Mouse (Mus musculus) right cerebral cortex, postnatal 14 days (tissue): ENCODE measurements around the gene Atox1.
"Not testable (repeated sequence)": the region's sequence is repeated elsewhere in the genome, so short reads cannot be mapped to it uniquely, and the experiment has no call there.

Experiments used
- DNase-seq: peaks from one replicate; pipeline ENCODE4 v3.0.0; 2022

The Atox1 gene

DNA sequence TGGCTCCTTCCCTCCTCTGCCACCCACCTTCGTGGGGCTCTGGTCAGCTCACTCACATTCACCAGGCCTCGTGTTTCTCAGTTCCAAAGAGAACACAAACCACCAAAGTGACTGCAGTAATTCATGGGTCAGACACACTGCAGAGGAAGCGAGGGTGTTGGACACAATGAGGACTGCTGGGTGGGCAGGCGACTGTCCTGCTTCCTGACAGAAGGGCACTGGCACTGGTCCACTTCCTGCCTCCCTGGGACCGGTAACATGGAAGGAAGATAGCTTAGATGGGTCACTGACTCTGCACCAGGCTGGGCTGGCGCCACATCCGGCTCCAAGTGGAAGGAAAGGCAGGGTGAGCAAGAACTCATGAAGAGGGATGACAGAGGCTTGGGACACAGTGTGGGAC is 11.5 kb downstream of the Atox1 start:
- no peak for DNase-seq

DNA sequence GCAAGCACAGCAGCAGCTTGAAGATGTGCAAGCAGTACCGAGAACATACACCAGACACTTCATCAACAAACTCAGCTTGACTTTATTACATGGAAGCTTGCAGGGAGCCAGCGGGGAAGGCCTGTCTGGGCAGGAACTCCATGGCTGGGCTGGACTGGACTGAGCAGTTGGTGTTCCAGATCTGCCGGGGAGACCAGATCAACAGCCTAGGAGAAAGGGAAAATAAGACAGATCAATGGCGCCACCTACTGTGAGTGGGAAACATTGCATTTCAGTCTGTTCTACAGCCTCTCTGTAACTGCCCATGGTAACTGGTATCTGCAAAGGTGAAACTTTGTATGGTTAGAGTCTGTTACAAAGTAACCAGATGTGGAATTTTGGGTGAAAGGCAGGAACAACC is 14.5 kb downstream of the Atox1 start:
- DNase-seq = peak; percentile 72

DNA sequence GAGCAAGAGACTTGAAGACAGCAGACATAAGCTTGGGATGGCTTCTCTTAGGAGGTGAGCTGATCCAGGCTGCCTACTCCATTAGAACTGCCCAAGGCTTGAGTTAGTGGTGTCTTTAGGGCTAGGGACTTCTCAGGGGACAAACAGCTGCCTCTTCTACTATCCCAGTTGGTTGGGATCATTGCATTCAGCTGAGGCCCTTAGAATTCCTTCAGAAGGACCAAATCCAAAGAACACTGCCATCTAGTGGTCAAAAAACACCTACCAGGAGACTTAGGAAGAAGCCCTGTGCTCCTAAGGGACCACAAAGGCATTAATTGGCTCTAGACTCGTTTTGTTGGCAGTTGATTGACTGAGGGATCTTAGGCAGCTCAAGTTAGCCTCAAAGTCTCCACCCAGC is 16.3 kb downstream of the Atox1 start:
- DNase-seq = no peak

DNA sequence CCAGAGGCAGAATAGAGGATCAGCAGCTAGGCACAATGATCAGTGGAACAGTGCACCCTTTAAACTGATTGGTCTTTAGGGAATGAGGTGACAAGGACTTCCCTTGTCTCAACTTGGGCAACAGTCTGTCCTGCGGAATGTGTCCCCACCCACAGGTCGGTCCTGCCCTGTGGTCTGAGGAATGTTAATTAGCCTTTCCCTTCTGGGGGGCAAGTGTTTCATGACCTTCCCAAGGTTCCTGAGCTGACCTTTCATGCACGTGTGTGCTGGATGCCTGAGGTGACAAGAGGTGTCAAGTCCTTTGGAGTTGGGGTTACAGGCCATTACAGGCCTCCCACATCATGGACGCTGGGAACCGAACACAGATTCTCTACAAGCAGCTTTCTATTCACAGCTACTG is 21.3 kb downstream of the Atox1 start:
- DNase-seq = no peak

DNA sequence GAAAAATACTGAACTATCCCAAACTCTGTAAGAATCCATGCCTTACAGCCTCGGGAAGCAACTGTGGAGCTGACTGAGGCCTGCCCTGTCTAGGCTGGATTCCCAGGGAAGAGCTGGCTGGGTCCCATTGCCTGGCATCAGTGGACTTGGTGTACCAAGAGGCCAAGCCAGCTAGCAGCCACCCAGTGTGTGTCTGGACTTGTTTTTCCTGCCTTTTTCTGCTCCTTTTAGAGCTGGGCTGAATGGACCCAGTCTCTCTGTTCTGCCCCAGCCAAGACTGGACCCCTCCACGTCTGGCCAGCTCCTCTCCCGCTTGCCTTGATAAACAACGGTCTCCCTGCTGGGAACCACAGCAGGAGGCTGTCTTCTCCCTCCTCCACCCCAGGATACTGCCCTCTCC is 23.0 kb downstream of the Atox1 start:
- no peak for DNase-seq

DNA sequence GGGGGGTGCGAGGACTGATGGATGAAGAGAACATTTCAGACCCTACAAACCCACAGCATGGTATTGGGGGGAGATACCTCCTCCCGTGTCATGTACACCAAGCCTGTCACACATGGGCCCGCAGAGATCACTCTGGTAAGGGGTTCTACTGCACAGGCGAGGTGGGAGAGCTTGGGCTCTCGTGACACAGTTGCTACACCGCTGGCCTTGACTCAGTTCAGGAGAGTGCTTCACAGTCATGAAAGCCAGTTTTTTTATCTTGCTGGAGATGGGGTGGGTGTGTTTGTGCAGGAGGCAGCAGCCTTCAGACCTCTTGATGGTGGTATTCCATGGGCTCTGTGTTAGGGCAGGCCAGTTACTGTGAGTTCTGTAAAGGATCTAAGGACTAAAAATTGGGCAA is 24.9 kb downstream of the Atox1 start:
- DNase-seq = no peak

DNA sequence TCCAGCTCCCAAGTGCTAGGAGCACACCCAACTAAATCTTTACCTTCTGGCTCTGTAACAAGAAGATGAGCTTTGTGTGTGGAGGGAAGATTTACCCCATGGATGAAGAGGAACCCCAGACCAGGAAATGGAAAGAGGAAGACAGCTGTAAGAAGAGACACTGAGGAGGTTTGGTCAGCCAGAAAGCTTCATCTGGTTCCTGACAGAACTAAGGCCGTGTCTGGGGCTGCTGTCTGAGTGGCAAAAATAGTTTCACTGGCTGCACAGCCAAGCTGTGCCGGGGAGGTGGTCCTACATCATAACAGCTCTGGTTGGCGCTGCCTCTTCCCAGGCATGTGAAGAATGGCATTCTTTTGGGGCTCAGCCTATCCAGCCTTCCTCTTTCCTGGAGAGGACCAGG is 28.1 kb downstream of the Atox1 start:
- no peak for DNase-seq

DNA sequence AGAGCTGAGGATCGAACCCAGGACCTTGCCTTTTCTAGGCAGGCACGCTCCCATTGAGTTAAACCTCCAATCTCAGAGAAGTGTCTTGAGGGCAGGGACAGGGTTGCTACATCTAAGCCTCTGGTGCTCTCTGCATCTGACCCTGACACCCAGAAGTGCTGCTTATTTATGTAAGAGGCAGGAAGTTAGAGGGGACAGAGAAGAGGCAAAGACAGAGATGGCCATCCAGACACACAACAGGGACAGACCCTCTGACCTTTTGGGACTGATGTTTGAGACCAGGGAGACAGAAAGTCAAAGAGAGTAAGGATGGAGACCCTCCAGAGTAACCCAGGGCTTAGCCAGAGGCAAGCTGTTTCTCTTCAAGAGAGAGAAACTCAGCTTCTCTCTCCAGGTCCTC is 31.1 kb downstream of the Atox1 start:
- DNase-seq = no peak

DNA sequence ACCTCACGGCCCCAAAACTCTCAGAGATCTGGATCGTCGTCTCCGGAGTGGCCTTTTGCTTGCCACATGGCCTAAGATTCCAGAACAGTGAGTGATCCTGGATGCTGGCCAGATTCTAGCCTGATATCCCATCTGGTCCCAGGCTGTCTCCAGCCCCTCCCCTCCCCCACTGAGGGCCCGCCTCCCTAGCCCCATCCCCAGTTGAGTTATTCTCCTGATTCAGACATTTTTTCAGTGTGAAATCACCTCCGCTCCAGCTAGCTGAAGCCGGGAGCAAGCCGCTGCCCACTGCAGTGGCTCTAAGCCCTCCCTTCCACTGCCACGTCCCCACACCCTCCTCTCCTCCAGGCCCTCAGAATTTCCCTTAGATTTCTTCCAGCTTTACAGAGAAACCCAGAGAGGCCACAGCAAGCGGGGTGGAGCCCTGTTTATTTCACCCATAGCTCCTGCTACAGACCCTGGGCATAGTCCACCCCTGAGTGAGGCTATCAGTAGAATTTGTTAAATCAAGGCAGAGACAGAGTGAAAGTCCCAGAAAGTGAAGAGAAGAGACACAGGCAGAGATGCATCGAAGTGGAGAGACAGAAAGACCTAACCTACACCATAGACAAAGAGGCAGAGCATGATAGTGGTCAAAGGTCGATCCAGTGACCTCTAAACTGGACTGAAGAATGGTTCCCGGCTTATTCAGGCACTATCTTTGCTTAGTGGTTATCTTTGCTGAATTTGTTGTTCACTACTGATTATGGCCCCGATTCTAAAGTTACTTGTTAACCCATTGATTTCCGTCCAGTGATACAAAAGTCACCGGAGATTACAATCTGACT is 32.6 kb downstream of the Atox1 start:
- DNase-seq = peak; percentile 32

DNA sequence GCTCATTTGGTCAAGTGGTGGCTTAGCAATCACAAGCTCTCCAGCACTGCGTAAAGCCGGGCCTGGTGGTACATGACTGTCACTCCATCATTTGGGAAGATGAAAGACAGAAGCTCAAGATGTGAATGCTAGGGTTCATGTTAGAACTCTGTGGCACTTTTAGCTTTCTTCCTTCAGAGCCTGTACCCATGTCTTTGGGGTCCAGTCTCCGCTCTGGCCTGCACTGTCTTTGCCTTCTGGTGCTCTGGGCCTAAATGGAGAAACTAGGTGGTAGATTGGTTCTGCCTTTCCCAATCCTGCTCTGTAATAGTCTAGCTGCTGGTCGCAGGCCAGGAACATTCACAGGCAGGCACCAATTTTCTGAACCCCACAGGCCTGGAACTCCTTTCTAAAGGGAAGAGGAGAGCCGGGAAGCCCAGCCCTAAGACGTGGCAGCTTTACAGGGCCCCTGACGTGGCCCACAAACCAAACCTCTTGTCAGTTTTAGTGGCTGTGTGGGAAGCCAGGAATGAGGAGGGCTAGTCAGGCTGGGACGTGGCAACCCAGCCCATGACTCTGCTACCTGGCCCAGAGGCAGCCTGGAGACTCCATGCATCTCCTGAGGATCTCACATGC is 36.2 kb downstream of the Atox1 start:
- DNase-seq = no peak

DNA sequence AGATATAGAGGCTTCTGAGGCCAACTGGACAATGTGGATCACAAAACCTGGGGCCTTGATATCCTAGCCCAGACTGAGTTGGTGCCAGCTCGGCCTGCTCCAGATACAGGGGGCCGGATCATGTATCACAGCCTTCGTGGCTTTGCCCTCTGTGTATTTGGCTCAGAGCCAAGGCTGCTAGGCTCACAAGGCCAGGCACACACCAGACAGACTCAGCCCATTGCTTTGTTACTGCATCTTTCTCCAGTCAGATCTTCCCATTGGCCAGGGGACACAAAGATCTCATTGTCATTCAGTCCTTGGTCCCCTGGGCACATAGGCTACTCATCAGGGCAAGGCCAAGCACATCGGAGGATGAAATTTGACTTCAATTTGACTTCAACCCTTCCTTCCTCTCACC is 37.3 kb downstream of the Atox1 start:
- DNase-seq = no peak

DNA sequence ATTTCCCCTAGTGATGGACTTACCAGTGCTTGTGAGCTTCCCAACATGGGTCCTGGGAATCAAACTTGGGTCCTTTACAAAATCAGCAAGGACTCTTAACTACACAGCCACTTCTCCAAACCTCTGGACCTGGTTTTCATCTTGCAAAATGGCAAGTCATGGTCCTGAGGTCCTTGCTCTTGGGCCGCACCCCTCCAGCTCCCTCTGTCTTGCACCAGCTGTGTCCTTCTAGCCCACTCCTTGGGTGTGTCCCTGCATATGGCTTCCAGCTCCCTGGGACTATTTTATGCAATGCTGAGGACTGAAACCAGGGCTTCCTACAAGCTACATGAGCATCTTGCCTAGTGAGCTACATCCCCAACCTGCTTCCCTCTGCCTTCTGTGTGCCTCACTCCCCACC is 38.1 kb downstream of the Atox1 start, which contains the start of gene Sparc:
Sparc (minus strand) TSS at position 206 of the 400 bp plus-strand sequence.
- DNase-seq = no peak

DNA sequence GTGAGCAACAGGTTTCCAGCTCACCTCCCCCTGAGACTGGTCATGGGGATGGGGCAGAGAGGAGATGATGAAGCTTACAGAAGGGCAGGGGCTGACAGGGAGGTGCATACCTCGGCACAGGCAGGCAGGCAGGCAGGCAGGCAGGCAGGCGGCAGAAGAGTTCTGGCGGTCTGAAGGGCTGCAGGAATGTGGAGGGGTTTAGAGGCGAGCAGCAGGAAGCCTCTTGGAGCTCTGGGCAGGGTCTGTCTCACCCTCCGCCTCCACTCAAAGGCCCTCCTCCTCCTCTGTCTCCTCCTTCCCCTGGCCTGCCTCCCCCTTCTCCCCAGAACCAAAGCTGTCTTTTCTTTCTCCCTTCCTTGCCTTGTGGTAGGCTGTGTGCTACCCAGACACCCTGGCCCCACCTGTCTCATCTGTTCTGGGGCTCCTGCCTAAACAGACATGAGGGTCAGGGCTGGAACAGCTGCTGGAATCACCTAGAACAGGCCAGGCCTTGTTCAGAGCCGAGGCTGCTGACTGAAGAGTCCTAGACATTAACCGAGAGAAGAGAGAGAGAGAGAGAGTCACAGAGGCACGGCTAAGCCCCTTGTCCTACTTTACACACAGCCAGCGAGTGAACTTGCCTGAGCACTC is 41.2 kb downstream of the Atox1 start:
- peak; percentile 26 for DNase-seq

DNA sequence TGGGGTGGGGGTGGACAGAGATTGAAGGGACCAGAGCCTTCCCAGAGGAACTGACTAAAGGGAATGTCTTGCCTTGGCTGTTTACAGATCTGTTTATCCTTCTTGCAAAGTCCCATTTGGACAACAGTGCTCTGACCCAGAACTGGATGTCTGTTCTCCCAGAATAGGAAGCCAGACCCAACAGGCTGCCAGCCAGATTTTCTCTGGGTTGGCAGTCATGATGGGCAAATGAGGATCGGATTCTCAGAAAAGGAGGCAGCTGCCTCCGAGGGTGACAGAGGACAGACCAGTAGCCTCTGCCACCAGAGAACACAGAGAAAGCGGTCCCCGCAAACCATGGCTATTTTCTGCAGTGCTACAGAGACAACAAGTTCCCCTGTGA is 41.8 kb downstream of the Atox1 start:
- DNase-seq = peak; percentile 21

DNA sequence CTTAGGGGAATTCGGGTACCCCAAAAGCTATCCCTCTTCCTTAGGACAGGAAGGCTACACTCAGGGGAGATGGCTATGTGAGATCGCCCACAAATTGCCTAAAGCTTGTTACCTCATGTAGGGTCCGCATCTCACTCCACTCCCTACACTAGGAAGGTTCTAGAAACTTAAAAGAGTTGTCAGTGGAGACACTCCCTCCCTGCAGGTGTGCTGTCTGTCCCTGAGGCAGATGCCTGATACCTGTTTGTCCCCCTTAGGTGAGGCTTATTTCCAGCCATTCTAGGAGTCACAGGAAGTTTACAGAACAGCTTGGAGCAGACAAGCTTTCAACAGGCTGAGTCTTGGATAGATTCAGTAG is 42.4 kb downstream of the Atox1 start:
- no peak for DNase-seq

DNA sequence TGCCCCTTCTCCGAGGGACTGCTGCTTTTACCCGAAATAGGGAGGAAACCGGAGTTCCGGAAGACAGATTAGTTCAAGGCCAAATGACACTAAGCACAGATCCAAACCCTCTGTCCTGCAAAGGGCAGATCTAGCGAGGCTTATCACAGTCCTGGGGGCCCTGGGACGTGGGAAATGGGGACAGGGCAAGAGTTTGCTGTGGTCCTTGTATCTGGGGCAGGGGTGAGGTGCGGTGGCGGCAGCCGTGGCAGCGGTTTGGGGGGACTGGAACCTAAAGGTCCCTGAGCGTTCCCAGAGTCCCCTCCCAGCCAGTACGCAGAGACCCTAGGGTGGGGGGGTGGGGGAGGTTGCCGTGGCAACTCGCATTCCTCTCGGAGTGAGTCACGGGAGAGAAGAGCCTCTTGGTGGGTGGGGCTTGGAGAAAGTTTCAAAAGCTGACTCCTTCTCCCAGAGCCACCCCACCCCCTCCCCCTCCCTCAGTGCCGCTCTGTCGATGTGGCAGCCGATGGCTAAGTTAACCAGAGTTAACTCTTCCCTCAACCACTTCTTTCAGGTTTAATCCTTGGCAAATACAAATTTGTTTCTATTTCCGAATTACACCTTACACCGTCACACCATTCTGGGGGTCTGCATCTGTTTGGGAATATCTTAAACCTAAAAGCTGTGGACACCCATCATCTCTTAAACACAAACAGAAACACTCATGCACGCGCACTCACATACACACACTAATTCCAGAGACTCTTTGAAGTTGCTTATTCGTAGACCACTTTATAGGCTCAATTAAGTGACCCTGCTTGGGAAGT is 42.9 kb downstream of the Atox1 start:
- no peak for DNase-seq

DNA sequence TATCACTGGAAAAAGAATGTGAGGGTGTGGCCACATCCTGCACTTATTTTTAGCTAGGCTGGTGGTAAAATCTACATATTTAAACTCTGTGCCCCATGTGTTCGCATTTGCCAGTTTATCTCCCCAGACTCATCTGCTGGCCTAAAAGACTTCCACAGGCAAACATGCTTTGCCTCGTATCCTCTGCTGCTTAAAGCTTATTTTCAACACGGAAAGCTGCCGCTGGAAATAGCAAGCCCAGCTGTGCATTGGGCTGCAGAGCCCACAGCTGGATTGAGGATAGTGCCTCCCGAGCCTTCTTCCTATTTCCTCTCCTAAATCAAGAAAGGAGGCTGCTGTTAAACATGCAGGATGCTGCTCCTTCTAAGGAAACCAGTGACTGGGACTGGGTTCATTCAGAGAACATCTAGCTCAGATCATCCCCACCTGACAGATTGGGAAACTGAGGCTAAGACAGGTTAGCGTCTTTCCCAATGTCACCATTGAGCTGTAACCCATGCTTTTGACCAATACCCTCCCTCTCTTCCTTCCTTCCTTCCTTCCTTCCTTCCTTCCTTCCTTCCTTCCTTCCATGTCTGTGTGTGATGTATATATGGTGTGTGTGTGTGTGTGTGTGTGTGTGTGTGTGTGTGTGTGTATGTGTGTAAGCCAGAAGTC is 44.3 kb downstream of the Atox1 start:
- no peak for DNase-seq

DNA sequence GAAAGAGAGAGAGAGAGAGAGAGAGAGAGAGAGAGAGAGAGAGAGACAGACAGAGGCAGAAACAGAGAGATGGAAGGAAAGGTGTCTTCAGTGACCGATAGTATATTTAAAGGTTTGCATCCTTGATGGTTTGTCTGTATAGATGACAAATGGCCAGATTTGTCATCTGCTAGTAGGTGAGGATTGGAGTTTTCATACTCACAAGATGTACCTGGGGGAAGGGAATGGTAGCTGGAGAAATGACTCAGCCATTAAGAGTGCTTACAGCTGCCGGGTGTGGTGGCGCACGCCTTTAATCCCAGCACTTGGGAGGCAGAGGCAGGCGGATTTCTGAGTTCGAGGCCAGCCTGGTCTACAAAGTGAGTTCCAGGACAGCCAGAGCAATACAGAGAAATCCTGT is 45.3 kb downstream of the Atox1 start:
- DNase-seq = not testable (repeated sequence)

DNA sequence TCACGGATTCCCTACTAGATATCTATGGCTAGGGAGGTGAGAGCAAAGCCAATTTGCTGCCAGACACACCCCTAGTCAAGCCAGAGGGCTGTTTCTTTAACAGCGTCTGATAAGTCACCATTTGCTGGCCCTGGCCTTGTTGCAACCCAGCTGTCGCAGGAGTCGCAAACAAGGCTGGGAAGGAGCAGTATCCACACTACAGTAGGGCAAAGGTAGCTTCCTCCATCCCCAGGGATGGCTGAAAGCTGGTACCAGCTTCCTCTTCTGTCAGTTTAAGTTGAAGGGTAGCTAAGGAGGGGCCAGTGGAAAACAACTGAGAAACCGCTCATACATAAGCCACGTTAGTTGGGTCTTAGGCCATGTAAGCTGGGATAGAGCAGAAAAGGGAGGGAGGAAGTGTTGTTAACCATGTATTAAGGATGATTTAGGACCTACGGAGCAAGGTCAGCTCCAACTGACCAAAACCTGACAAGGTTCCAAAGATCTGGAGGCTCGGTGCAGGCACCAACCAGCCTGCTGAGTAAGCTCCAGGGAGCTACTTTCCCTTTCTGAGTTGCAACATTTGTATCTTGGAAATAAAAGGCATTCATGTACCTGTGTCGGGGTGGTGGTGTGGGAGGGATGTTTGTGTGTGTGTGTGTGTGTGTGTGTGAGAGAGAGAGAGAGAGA is 45.9 kb downstream of the Atox1 start:
- no peak for DNase-seq

DNA sequence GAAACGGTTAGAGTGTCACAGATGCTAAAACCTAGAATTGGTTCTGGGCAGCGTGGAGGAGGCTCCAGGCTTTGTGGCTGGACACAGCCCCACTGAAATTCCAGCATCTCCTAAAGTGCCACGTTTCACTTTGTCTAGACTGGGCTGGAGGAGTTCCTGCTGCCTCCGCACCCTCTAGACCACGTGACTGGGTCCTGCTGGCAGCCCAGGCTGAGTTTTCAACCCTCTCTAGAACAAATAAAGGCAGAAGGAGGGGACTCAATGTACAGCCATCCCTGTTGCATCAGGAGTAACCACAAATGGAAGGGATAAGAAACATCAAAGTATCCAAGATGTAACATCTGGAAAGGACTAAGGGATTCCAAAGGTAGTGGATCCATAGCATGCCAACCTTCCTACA is 46.7 kb downstream of the Atox1 start:
- DNase-seq = no peak

DNA sequence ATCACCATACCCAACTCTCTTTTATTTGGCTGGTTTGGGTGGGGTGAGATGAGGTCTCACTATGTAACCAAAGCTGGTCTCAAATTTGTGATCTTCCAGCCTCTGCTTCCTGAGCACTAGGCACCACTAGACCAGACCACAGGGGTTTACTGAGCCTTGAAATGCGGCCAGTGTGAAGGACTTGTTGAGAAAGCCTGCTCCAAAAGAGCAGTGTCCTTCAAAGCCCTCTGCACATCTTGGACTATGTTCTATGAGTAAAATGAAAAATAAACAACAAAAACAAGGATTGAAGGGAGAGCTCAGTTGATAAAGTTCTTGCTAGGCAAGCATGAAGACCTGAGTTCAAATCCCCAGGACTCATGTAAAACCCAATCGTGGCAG is 47.6 kb downstream of the Atox1 start:
- DNase-seq = no peak

DNA sequence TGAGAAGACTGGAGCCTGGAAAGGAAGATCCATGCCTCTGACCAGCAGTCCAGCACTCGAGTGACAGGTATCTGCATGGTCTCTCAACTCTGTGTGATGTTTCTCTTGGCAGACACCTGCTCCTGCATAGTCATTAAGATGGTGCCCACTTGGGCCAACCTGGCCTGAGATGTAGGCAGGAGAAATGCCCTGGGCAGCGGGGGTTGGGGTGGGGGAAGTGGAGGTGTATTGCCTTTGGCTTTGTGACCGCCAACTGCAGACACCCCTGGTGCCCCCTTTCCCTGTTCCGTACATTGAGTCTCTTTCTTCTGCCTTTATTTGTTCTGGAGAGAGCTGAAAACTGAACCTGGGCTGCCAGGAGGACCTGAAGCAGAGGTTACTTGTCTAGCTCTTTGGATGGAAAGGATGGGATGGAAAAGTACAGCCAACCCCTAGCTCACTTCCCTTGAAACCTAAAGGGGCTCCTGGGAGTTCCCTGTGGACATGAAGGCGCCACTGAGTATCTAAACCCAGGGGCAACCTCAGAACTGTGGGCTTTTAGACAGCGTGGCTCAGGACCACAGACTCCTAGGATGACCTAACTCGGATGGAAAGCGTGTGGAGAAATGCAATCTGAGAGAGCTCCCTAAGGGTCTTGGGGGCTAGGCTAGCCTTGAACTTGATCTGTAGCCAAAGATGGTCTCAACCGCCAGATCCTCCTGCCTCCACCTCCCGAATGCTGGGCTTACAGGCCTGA is 48.2 kb downstream of the Atox1 start:
- DNase-seq = no peak
